Mouse (Mus musculus) lung, postnatal 0 days (tissue): ENCODE results near the gene Dynlt1f. TPM values are rescaled to one million over a fixed set of nuclear protein-coding genes. Genes with fewer than 3 reads are reported as not detected.
A peak's percentile ranks its signal among the peaks of the same experiment; 100 is the strongest.
"Not testable (repeated sequence)": the region's sequence is repeated elsewhere in the genome, so short reads cannot be mapped to it uniquely, and the experiment has no call there.

Experiments used
- ATAC-seq: fragments of 200-750 bp; cut with Nextera tagmentation; 2 replicates; pipeline ENCODE4 v1.8.0; 2017; ENCODE audit warnings: moderate library complexity
- DNase-seq: peaks from one replicate; pipeline ENCODE4 v3.0.0-alpha.2; 2016; ENCODE audit warnings: low spot score
- H3K27ac ChIP-seq: fragments of 300-500 bp; sonication (generic); 2 replicates; pipeline ENCODE4 v1.5.1; 2014; ENCODE audit warnings: antibody characterized with exemption, mild to moderate bottlenecking, low read length, mixed read lengths
- H3K27me3 ChIP-seq: fragments of 300-500 bp; sonication (generic); replicated peaks from 2 replicates; pipeline ENCODE4 v1.6.1; 2014; ENCODE audit warnings: low read length, mixed read lengths; ENCODE audit not compliant: insufficient read depth
- H3K36me3 ChIP-seq: fragments of 300-500 bp; sonication (generic); 2 replicates; pipeline ENCODE4 v1.6.1; 2014; ENCODE audit warnings: low read length, mixed read lengths; ENCODE audit not compliant: insufficient read depth
- H3K4me1 ChIP-seq: fragments of 300-500 bp; sonication (generic); 2 replicates; pipeline ENCODE4 v1.6.1; 2014; ENCODE audit warnings: antibody characterized with exemption, low read depth, low read length, mixed read lengths; ENCODE audit not compliant: insufficient read depth
- H3K4me2 ChIP-seq: fragments of 300-500 bp; sonication (generic); replicated peaks from 2 replicates; pipeline ENCODE4 v1.6.1; 2014; ENCODE audit warnings: low read depth, mild to moderate bottlenecking, low read length, moderate library complexity, mixed read lengths
- H3K4me3 ChIP-seq: fragments of 300-500 bp; sonication (generic); 2 replicates; pipeline ENCODE4 v1.5.1; 2014; ENCODE audit warnings: low read depth, low read length
- H3K9ac ChIP-seq: fragments of 300-500 bp; sonication (generic); replicated peaks from 2 replicates; pipeline ENCODE4 v1.6.1; 2014; ENCODE audit warnings: low read depth, mild to moderate bottlenecking
- H3K9me3 ChIP-seq: fragments of 300-500 bp; sonication (generic); 2 replicates; pipeline ENCODE4 v1.6.1; 2016; ENCODE audit warnings: low read length, mixed read lengths
- CTCF ChIP-seq: IDR thresholded peaks from 2 replicates; pipeline ENCODE4 v1.5.1; 2016; ENCODE audit warnings: antibody characterized with exemption, mild to moderate bottlenecking
- WGBS: fragments of 180-500 bp; shearing (Covaris S2); extraction: QIAGEN DNeasy Blood & Tissue Kit; methylation state at CpG from one replicate; pipeline ENCODE4 v1.1.7; 2014; 5-methylcytosine and 5-hydroxymethylcytosine counted together
- polyA plus RNA-seq: library from polyadenylated mRNA; unstranded; fragments of >200 nt; fragmentation: Nextera tagmentation; extraction: Ambion mirVana; gene quantifications from 2 replicates; pipeline ENCODE4 v1.2.1, GENCODE M21; 2015

The Dynlt1f gene
- polyA plus RNA-seq: 185 and 188 TPM in 2 replicates

DNA sequence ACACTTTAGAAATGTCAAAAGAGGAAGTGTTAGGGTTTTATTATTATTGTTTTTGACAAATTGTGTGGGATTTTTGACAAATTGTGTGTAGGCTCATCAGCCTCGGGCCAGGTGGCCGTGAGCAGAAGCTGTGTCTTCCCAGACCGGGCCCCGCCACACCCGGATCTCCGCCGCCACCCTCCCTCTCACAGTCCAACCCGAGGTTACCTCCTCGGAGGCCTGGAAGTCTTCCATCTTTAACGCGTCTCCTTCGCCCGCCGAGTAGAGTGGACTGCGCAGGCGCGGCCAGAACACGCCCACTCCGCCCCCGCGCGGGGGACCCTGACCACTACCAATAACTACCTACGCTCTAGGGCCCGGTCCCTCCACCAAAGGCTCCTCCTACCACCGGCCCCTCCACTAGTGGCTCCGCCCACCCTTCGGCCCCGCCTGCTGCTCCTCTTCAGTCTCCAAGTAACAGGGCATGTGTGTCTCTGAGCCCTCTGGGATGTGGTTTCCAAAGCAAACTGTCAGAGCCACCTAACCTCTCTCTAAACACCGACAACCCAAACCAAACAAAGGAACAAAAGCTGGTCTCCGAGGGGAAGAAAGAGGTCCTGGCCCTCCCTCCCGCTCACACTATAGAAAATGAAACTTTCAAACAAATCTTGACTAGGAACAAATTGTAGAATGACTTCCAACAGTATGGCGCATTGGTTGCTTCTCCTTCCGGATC, at the start of gene Dynlt1f:
Dynlt1f (minus strand) TSS at position 334 of the 715 bp plus-strand sequence.
- DNase-seq (peak; percentile 52), ATAC-seq (peak; percentile 97)
- WGBS: 2% methylated on average over 19 of the region's 33 CpGs
- not testable (repeated sequence) for H3K36me3 ChIP-seq, H3K27me3 ChIP-seq, H3K4me1 ChIP-seq, H3K9me3 ChIP-seq
- Histone ChIP-seq H3K4me2 (peak within 1 kb of the TSS; percentile 61), H3K4me3 (peak within 1 kb of the TSS; percentile 46), H3K27ac (peak within 1 kb of the TSS; percentile 54), H3K9ac (peak within 1 kb of the TSS; percentile 23; the same call in 1 of the 2 replicates)

DNA sequence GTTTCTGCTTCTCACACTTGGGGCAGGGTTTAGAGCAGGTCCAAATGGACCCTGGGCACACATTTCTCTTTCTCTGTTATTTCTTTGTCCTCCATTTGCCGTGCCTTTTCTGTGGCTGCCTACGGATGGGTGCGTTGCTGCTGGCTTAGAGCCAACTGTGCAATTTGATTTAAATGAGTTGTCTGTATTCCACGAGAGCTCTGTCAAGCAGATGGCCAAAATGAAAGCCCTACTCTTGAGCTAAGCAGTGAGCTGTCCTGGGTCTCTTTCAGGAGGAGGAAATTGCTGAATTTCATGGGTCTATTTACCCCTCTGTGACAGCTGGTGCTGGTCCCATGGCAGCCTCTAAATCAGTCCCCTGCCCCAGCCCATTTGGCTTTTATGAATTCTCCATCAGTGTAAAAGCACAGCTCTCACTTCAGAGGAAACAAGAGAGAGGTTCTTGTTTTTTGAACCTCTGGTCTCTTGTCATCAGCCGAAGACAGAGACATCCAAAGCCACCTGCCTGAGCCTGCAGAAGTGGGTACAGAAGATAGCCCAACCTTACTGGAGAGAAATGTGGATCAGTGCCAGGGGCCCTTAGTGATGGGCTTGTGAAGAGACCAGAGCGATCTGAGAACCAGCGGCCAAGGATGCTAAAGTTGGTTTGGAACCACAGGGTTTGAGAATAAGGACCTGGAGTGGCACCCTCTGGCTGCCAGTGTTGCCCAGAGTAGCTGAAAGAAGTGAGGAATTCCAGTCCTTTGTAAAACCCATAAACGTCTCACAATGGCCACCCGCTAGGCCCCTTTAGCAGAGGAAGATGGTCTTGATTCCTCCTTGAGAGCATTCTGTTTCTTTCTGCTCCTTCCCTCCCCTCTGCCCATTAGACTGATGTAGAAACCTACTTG, 47.9 kb upstream of the Dynlt1f start:
- WGBS: 43% methylated on average over 5 of the region's 9 CpGs
- not testable (repeated sequence) for H3K4me1 ChIP-seq, H3K27ac ChIP-seq, H3K9ac ChIP-seq, H3K4me2 ChIP-seq, ATAC-seq, H3K4me3 ChIP-seq, H3K27me3 ChIP-seq, H3K36me3 ChIP-seq, H3K9me3 ChIP-seq, DNase-seq

DNA sequence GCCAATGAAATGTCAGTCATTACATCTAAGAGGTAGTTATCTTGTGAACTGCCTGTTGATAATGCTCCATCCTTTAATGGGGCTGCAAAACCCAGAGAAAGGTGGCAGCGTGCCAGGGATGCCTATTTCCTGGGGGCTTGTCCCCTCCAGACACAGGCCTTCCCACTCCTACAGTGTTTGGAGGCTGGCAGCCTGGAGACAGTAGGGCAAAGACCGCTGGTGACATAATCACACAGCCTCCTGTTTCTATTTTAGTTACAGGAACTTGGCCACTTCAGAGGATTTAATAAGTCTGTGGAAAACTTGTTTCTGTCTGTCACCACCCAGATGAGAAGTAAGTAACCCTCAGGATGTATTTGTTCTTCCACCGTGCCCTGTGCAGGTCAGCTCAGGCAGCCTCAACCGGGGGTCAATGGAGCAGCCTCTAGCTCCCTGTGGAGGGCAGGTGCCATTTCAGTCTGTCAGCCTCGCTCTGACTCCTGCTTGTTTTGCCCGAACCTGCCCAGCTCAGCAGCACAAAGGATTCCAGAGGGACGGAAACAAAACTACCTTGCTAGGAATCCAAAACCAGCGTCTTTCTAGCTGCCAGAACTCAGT, 47.0 kb upstream of the Dynlt1f start:
- not testable (repeated sequence) for H3K9ac ChIP-seq, H3K27ac ChIP-seq, H3K4me2 ChIP-seq, H3K9me3 ChIP-seq, H3K4me3 ChIP-seq, DNase-seq, H3K27me3 ChIP-seq, H3K36me3 ChIP-seq, H3K4me1 ChIP-seq
- WGBS: 28% methylated on average over 2 of the region's 8 CpGs
- peak; percentile 19; the same call in 1 of the 2 replicates for ATAC-seq

DNA sequence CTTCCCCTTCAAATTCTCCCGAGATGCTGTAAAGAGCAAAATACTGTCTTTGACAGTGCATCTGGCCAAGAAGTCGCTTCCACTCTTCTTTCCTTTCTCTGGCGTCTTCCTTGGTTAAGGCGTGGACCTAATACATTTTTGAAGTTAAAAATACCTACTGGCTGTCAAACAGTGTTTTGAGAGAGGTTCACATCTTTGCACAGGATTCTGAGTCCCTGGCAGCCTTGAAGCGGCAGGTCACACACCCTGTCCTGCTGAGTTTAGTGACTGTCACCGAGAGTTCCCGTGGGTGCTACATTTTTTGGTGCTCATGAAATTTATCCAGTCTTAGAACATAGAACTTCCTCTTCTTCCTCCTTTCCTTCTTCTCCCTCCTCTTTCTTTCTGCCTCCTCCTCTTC, 44.4 kb upstream of the Dynlt1f start:
- DNase-seq, H3K9ac ChIP-seq, H3K4me2 ChIP-seq, H3K4me3 ChIP-seq, H3K9me3 ChIP-seq, H3K36me3 ChIP-seq, H3K4me1 ChIP-seq, H3K27ac ChIP-seq, H3K27me3 ChIP-seq, ATAC-seq: not testable (repeated sequence)
- 59% methylated on average over 3 of the region's 7 CpGs for WGBS

DNA sequence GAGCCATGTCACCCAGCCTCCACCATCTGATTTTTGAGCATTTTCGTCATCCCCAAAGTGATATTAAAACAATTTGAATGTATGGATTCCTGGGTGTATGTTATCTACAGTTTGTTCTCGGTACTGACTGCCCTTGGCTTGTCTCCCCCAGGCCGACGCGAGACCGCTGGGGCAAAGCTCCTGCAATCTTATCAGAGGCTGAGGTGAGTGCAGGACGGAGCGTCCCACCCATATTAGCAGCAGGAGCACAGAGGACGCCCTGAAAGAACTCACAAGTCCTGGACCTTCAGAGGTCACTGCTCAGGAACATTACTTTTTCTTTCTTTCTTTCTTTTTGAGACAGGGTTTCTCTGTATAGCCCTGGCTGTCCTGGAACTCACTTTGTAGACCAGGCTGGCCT, 43.8 kb upstream of the Dynlt1f start:
- not testable (repeated sequence) for H3K9me3 ChIP-seq, ATAC-seq, H3K27me3 ChIP-seq, H3K4me1 ChIP-seq, H3K4me3 ChIP-seq, H3K27ac ChIP-seq, DNase-seq, H3K36me3 ChIP-seq, H3K9ac ChIP-seq, H3K4me2 ChIP-seq
- WGBS: 79% methylated on average over 8 of the region's 9 CpGs

DNA sequence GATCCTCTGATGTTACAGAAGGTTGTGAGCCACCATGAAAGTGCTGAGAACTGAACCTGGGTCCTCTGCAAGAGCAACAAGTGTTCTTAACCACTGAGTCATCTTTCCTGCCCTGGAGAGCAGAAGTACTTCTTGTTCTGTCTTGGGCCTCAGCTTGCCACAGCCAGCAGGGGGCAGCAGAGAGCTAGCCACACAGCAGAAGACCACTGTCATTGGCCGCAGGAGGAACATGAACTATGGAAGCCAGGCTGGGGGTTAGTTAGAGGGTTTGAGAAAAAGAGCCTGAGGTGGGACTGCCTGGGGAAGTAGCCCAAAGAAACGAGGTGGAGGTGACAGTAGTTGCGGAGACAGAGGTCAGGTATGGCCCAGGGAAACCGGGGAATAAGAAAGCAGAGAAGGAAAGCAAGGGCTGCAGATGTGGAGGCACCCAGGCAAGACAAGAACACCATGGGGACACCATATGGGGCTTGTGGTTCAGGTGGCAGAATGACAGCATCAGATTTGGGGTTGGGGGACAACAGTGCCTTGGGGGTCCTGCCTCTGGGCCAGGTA, 41.6 kb upstream of the Dynlt1f start:
- not testable (repeated sequence) for H3K27me3 ChIP-seq, H3K9me3 ChIP-seq, H3K4me2 ChIP-seq, H3K9ac ChIP-seq, H3K4me3 ChIP-seq, H3K27ac ChIP-seq, H3K4me1 ChIP-seq, H3K36me3 ChIP-seq
- peak; percentile 77 for DNase-seq
- peak; percentile 79 for ATAC-seq
- TF ChIP-seq CTCF: peak; percentile 69
- WGBS: 38% methylated on average over 4 of the region's 4 CpGs

DNA sequence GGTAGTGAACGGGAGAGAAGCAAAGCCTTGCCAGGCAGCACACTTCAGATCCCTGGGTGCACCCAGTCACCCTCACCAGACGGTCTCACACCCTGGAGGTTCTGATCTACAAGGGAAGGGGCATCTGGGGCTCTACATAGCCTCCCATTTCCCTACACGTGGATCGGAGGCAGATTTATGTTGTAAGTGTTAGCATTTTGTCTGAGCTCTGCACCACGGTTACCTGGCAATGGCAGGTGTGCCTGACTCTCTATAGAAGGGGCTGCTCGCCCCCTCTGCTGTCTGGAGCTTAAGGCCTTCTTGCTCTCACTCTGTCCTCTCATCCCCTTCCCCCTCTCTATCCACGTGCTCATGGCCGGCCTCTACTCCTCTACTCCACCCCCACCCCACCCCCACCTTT, 40.8 kb upstream of the Dynlt1f start:
- H3K9me3 ChIP-seq, H3K4me2 ChIP-seq, ATAC-seq, H3K27me3 ChIP-seq, H3K4me1 ChIP-seq, H3K9ac ChIP-seq, DNase-seq, H3K4me3 ChIP-seq, H3K27ac ChIP-seq, H3K36me3 ChIP-seq: not testable (repeated sequence)
- 55% methylated on average over 8 of the region's 8 CpGs for WGBS

DNA sequence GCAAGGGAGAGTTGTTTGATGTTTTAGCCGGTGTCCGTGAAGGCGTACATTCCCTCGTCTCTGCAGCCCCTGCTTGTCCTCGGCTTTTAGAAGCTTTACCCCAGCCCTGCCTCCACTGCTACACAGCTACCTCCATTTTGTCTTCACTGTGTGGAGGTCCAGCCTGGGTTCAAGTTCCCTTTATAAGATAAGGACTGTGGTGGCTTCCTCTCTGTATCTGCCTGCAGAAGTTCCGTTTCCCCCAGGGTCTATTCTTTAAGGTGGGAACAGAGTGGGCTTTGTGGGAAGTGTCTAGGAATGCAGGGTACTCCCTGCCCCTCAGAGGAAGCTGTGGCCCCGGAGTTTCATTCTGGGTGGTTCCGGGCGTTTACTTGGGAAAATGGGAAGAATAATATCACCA, 40.0 kb upstream of the Dynlt1f start:
- not testable (repeated sequence) for H3K9ac ChIP-seq, H3K36me3 ChIP-seq, H3K9me3 ChIP-seq, H3K4me3 ChIP-seq, ATAC-seq, H3K4me2 ChIP-seq, H3K4me1 ChIP-seq, H3K27me3 ChIP-seq, H3K27ac ChIP-seq, DNase-seq
- 54% methylated on average over 9 of the region's 9 CpGs for WGBS
